Mouse (Mus musculus) kidney, adult 2 months (tissue): ENCODE results near the gene Tenm4. TPM values are rescaled to one million over a fixed set of nuclear protein-coding genes. Genes with fewer than 3 reads are reported as not detected.

ENCODE experiments used
- DNase-seq: peaks from one replicate; pipeline ENCODE4 v3.0.0; 2021
- H3K27ac ChIP-seq: fragments of 200-500 bp; 2 replicates; pipeline ENCODE4 v1.5.1; 2012; ENCODE audit warnings: low read depth, low read length, control low read depth, inconsistent platforms; ENCODE audit not compliant: insufficient read depth
- H3K27me3 ChIP-seq: fragments of 200-500 bp; replicated peaks from 2 replicates; pipeline ENCODE4 v1.6.1; 2012; ENCODE audit warnings: mild to moderate bottlenecking, moderate library complexity, low read length, inconsistent platforms; ENCODE audit not compliant: control insufficient read depth, insufficient read depth
- H3K36me3 ChIP-seq: fragments of 200-500 bp; 2 replicates; pipeline ENCODE4 v1.6.1; 2012; ENCODE audit warnings: mild to moderate bottlenecking, moderate library complexity, low read length, inconsistent platforms; ENCODE audit not compliant: control insufficient read depth, insufficient read depth
- H3K4me1 ChIP-seq: fragments of 200-500 bp; 2 replicates; pipeline ENCODE4 v1.6.1; 2011; ENCODE audit warnings: low read length; ENCODE audit not compliant: control insufficient read depth, insufficient read depth
- H3K4me3 ChIP-seq: fragments of 200-500 bp; 2 replicates; pipeline ENCODE4 v1.5.1; 2011; ENCODE audit warnings: mild to moderate bottlenecking, low read depth, low read length, control low read depth; ENCODE audit not compliant: insufficient read depth
- CTCF ChIP-seq: fragments of 200-500 bp; conservative IDR thresholded peaks from 2 replicates; pipeline ENCODE4 v1.5.1; 2011; ENCODE audit warnings: low read depth, mild to moderate bottlenecking, control low read depth, low read length, moderate library complexity, mixed read lengths; ENCODE audit not compliant: insufficient read depth, insufficient read length
- POLR2A ChIP-seq: fragments of 200-500 bp; IDR thresholded peaks from one replicate; pipeline ENCODE4 v1.6.1; 2011; ENCODE audit warnings: low read depth, low read length, control low read depth
- WGBS: fragments of 180-500 bp; shearing (Covaris S2); methylation state at CpG from one replicate; pipeline ENCODE4 v1.1.7; 2018; 5-methylcytosine and 5-hydroxymethylcytosine counted together
- polyA plus RNA-seq: library from polyadenylated mRNA; depleted of rRNA; stranded (reverse); fragments of >200 nt; gene quantifications from 2 replicates; pipeline ENCODE4 v1.2.3, GENCODE M21; 2012

Tenm4 gene
- polyA plus RNA-seq, 1 experiment, result 3.3 TPM

DNA sequence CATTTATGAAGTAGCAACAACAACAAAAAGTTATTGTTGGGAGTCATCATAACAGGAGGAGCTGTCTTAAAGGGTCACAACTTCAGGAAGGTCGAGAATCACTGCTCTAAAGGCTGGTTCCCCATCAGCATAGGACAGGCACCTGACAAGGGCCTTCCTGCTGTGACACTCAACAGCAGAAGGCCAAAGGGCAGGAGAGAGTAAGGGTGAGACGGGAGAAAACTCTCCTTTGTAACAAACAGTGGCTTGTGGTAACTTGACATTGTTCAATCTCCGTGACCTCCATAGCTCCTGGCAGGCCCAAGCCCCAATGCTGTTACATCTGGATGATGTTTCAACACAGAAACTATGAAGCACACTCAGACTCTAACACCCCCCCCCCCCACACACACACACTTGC is 101.0 kb downstream of the Tenm4 start:
- DNase-seq, result no peak
- TF ChIP-seq POLR2A, result no peak
- no peak for TF ChIP-seq CTCF
- no peak overlapping the region for H3K27ac ChIP-seq
- WGBS, result 81% methylated on average over 3 of the region's 3 CpGs
- H3K27me3 ChIP-seq, result no peaks in the 10 kb centered on the region; the same call in 1 of the 2 replicates
- H3K36me3 ChIP-seq, result no peaks in the 10 kb centered on the region
- no peak overlapping the region for H3K4me3 ChIP-seq
- no peaks in the 10 kb centered on the region for H3K4me1 ChIP-seq

GRCm38 (mm10) chr7:96274486-96274885 is 103.4 kb downstream of the Tenm4 start:
- Histone ChIP-seq H3K36me3 (no peaks in the 10 kb centered on the region), H3K4me1 (no peaks in the 10 kb centered on the region), H3K27ac (no peak overlapping the region), H3K4me3 (no peak overlapping the region), H3K27me3 (no peaks in the 10 kb centered on the region)
- DNase-seq, result no peak
- WGBS, result 95% methylated on average over 2 of the region's 2 CpGs
- TF ChIP-seq POLR2A (no peak), CTCF (no peak)

- 84% methylated on average over 10 of the region's 10 CpGs for WGBS
- TF ChIP-seq CTCF (no peak), POLR2A (no peak)
- Histone ChIP-seq H3K4me3 (no peak overlapping the region), H3K27ac (no peak overlapping the region), H3K36me3 (no peaks in the 10 kb centered on the region), H3K27me3 (no peaks in the 10 kb centered on the region), H3K4me1 (no peaks in the 10 kb centered on the region)
- DNase-seq, result no peak
These were observed 106.5 kb downstream of the Tenm4 start for GRCm38 (mm10) chr7:96277550-96277949.

GRCm38 (mm10) chr7:96278378-96278777 is 107.3 kb downstream of the Tenm4 start:
- no peak for TF ChIP-seq CTCF
- TF ChIP-seq POLR2A, result no peak
- H3K27me3 ChIP-seq, result no peaks in the 10 kb centered on the region
- 94% methylated on average over 11 of the region's 11 CpGs for WGBS

GRCm38 (mm10) chr7:96280795-96281194 is 109.7 kb downstream of the Tenm4 start:
- no peak overlapping the region for H3K4me3 ChIP-seq
- no peak overlapping the region for H3K27ac ChIP-seq
- H3K27me3 ChIP-seq, result no peaks in the 10 kb centered on the region
- TF ChIP-seq POLR2A, result no peak
- no peak for TF ChIP-seq CTCF
- no peaks in the 10 kb centered on the region for H3K4me1 ChIP-seq
- whole genome bisulfite sequencing, result 84% methylated on average over 4 of the region's 4 CpGs
- DNase-seq, result no peak
- H3K36me3 ChIP-seq, result no peaks in the 10 kb centered on the region

More at GRCm38 (mm10) chr7:96278378-96278777, 107.3 kb downstream of the Tenm4 start:
- Histone ChIP-seq H3K27ac (no peak overlapping the region), H3K4me1 (no peaks in the 10 kb centered on the region), H3K4me3 (no peak overlapping the region), H3K36me3 (no peaks in the 10 kb centered on the region)
- no peak for DNase-seq

DNA sequence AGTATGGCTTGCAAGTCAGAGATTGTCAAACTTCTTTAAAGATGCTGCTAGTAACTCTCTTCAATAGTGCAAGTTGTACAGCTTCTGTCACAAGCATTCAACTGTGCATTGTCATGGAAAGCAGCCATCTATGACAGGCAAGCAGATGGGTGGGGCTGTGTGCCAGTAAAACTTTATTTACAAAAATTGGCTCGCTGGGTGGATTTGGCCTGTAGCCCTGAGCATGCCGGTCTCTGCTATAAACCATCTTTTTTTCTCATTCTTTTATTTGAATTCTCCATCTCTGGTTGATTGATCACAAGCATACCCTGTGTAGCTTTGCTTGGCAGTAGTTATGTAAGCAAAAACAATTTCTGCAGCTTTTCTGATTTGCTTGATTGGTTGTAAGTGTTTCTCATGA is 119.5 kb downstream of the Tenm4 start:
- H3K27me3 ChIP-seq, result no peaks in the 10 kb centered on the region
- TF ChIP-seq CTCF (no peak), POLR2A (no peak)
- WGBS, result 49% methylated on average over 2 of the region's 2 CpGs
- H3K36me3 ChIP-seq, result no peaks in the 10 kb centered on the region
- no peak overlapping the region for H3K4me3 ChIP-seq
- H3K27ac ChIP-seq, result no peak overlapping the region
- no peak for DNase-seq
- H3K4me1 ChIP-seq, result no peaks in the 10 kb centered on the region

- Histone ChIP-seq H3K4me1 (no peaks in the 10 kb centered on the region), H3K27ac (no peak overlapping the region), H3K36me3 (no peaks in the 10 kb centered on the region), H3K27me3 (no peaks in the 10 kb centered on the region), H3K4me3 (no peak overlapping the region)
- no peak for DNase-seq
- 95% methylated on average over 5 of the region's 5 CpGs for WGBS
- TF ChIP-seq CTCF (no peak), POLR2A (no peak)
These were observed 124.9 kb downstream of the Tenm4 start for GRCm38 (mm10) chr7:96295959-96296358.

GRCm38 (mm10) chr7:96300826-96301397 is 129.9 kb downstream of the Tenm4 start:
- 88% methylated on average over 8 of the region's 8 CpGs for WGBS
- H3K4me1 ChIP-seq, result no peaks in the 10 kb centered on the region
- TF ChIP-seq CTCF (no peak), POLR2A (no peak)
- H3K27me3 ChIP-seq, result no peaks in the 10 kb centered on the region
- H3K36me3 ChIP-seq, result no peaks in the 10 kb centered on the region
- H3K27ac ChIP-seq, result no peak overlapping the region
- DNase-seq, result no peak
- H3K4me3 ChIP-seq, result no peak overlapping the region
